Mouse (Mus musculus) left cerebral cortex, adult 2 months (tissue): Measurements from ENCODE around the gene Socs4. TPM values are rescaled to one million over a fixed set of nuclear protein-coding genes. Genes with fewer than 3 reads are reported as not detected.
A peak's percentile ranks its signal among the peaks of the same experiment; 100 is the strongest.

Source experiments
- DNase-seq, 2 experiments: peaks; one replicate each; pipeline ENCODE4 v3.0.0; 2021 to 2022; ENCODE audit warnings: low spot score in 2 of 2, mixed read lengths in 1 of 2; ENCODE audit errors: extremely low spot score in 1 of 2
- H3K27ac ChIP-seq: fragments of 200-600 bp; 2 replicates; pipeline ENCODE4 v1.8.1; 2022
- H3K4me3 ChIP-seq: fragments of 200-600 bp; 2 replicates; pipeline ENCODE4 v1.8.1; 2022
- CTCF ChIP-seq: fragments of 200-600 bp; IDR thresholded peaks from 2 replicates; pipeline ENCODE4 v1.8.1; 2022; ENCODE audit warnings: antibody characterized with exemption, mild to moderate bottlenecking, moderate library complexity
- intact Hi-C: fragments of 180-260 bp; cut with DNase I; formaldehyde crosslinking; loops from one replicate; pipeline ENCODE4 v1.15.1; 2025
- long read RNA-seq, 2 experiments: library from polyadenylated mRNA; stranded (forward); transcript quantifications; one replicate each; pipeline ENCODE4 v2.0.0; 2021; ENCODE audit warnings: borderline mapping rate in 2 of 2
- total RNA-seq, 2 experiments: library from RNA; stranded (reverse); gene quantifications; 2 replicates each; pipeline ENCODE4 v1.2.3; 2021

The Socs4 gene
- 10 to 100 TPM; 11.7 to 14.6 TPM for total RNA-seq
- long read RNA-seq, experiment 1, full-length matches to known transcripts: 1 of 1 reads
- long read RNA-seq, experiment 1, partial matches to known transcripts: 0 of 1 reads
- long read RNA-seq, experiment 1, other reads (novel, unspliced or antisense): 0 of 1 reads
- long read RNA-seq, experiment 2: 0 reads

GRCm38 (mm10) chr14:47276637-47277393 lies at the start of gene Socs4, which contains the start of gene Wdhd1:
Gene Socs4 (plus strand): TSS chr14:47276931.
Gene Wdhd1 (minus strand): TSS chr14:47276857.
- H3K4me3 ChIP-seq: peak within 1 kb of the TSS; percentile 98
- DNase-seq: peak; percentile 96
- intact Hi-C loops: loop anchor here (2.0 kb wide), 1 partner anchor 22 kb away; the partner anchor contains the start of gene Mapk1ip1l
- TF ChIP-seq CTCF: no peak; the same call in 1 of the 2 replicates
- peak within 1 kb of the TSS; percentile 89 for H3K27ac ChIP-seq

DNA sequence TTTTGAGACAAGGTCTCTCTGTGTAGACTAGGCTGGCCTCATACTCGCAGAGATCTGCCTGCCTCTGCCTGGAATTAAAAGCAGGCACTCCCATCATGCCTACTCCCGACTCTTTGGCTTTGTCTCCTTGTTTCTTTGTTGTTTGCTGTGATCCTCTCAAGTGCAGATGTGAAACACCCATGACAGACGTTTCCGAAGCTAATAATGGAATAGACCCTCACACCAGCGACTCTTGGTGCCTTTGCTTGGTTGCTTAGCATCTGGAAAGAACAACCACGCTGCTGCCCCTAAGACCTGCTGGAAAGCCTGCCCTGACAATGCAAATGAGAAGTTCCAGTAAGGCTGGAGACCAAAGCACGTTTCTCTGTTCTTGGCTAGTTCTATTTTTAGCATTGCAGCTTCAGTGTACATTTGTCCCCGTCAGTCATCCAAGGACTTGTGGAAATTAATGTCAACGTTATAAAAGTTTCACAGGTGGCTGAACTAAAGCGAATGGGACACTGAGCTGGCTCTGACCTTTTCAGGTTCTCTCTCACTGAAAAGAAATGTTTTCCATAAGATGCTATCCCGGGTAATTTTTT lies 46.8 kb upstream of the Socs4 start:
- no peak for TF ChIP-seq CTCF
- DNase-seq: no peak
- H3K27ac ChIP-seq: no peak overlapping the region
- H3K4me3 ChIP-seq: no peak overlapping the region
- intact Hi-C loops: no loop called here

GRCm38 (mm10) chr14:47233602-47234001 lies 43.1 kb upstream of the Socs4 start:
- no peak for DNase-seq
- H3K4me3 ChIP-seq: no peak overlapping the region

DNA sequence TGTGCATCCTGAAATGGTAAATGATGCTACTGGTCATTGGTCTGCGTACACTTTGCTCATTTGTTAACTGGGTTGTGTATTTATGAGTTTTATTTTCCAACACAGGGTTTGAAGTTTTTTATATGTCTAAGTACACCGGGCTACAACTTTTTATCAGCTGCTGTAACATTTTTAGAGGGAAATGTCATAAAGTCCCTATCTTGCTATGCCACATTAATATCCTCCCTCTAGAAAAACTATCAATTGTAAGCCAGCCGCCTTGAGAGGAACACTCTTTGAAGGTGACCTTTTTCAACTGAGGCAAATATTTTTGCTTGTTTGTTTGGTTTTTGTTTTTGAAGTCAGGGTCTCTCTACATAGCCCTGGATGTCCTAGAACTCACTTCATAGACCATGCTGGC lies 42.7 kb upstream of the Socs4 start:
- Histone ChIP-seq H3K4me3 (no peak overlapping the region), H3K27ac (no peak overlapping the region)
- intact Hi-C loops: no loop called here
- DNase-seq: no peak
- no peak for TF ChIP-seq CTCF

More at GRCm38 (mm10) chr14:47233602-47234001, 43.1 kb upstream of the Socs4 start:
- H3K27ac ChIP-seq: no peak overlapping the region
- intact Hi-C loops: no loop called here
- TF ChIP-seq CTCF: no peak

DNA sequence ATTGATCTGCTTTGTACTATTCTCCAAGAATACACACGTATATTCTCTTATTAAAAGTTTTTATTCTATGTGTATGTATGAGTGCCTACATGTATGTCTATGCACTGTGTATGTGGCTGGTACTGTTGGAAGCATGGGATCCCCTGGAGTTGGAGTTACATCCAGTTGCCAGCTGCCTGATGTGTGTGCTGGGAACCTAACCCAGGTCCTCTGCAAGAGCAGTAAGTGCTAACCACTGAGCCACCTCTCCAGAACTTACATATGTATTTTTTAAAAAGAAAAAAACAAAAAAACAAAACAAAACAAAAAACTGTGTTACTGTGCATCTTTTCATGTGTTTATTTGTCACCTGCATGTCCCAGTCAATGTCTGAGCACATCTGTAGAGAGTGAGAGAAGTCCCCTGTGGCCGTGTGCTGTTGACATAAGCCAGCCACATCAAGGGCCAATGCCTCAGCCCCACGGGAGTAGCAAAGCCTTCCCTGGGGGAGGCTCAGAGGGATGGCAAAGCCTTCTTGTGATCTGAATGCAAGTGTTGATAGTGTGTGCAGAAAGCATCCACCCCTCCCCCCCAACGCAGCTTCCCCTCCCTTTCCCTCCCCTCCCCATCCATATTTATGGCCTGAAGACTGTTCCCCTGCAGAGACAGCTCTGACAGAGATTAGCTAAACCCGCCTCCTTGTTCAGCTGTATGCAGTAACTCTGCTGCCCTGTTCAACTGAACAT lies 42.0 kb upstream of the Socs4 start:
- no peak for DNase-seq
- no peak overlapping the region for H3K4me3 ChIP-seq
- intact Hi-C loops: no loop called here
- no peak overlapping the region for H3K27ac ChIP-seq
- no peak for TF ChIP-seq CTCF

GRCm38 (mm10) chr14:47236491-47236890 lies 40.2 kb upstream of the Socs4 start:
- Histone ChIP-seq H3K27ac (no peak overlapping the region), H3K4me3 (no peak overlapping the region)
- no peak for DNase-seq
- intact Hi-C loops: no loop called here
- no peak for TF ChIP-seq CTCF

DNA sequence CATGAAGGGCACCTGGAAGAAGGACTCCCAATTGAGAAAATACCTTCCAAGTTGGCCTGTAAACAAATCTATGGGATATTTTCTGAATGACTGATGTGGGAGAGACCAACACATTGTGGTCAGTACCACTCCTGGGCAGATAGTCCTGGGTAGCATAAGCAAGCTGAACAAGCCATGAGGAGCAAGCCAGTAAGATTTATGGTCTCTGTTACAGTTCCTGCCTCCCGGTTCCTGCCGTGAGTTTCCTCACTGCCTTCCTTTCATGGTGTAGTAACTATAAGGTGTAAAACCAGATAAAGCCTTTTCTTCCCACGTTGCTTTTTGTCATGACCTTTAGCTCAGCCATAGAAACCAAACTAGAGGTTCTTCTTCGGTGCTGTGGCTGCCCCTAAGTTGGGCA lies 39.4 kb upstream of the Socs4 start:
- H3K4me3 ChIP-seq: no peak overlapping the region
- TF ChIP-seq CTCF: no peak
- H3K27ac ChIP-seq: no peak overlapping the region
- DNase-seq: no peak
- intact Hi-C loops: no loop called here

DNA sequence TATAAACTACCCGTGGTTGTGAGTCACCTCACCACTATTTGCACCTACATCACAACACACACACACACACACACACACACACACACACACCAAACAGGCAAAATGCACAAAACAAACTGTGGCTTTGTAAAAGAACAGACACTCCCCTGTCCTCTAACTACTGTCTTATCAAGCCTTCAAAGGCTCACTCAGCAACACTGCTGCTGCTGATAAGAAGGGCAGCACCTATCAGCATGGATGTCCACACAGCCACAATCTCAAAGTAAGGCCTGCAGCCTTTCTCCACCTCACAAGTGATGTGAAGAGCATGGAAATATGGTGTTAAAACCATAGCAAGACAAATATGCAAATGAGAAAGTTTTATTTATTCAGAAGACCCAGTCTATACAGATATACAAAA lies 36.1 kb upstream of the Socs4 start:
- DNase-seq: no peak
- intact Hi-C loops: no loop called here
- Histone ChIP-seq H3K4me3 (no peak overlapping the region), H3K27ac (no peak overlapping the region)
- no peak for TF ChIP-seq CTCF

DNA sequence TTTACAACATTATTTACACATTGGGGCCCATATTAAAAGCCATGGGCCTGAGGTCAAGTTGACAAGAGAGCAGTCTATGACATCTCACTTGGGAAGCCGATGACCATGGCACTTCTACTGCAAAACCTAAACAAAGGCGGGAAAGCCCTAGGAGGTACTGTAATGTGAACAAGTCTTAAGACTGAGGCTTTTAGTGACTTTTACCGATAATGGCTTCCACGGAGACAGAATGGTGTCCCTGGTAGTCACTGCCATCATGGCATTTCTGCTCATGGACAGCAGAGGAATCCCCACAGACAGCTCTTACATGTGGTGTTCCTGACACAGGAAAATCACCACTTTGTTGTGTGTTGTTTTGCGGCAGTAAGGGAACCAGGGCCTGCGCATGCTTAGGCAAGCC lies 35.7 kb upstream of the Socs4 start:
- no peak for DNase-seq
- intact Hi-C loops: no loop called here
- Histone ChIP-seq H3K27ac (no peak overlapping the region), H3K4me3 (no peak overlapping the region)
- TF ChIP-seq CTCF: no peak

GRCm38 (mm10) chr14:47242753-47243152 lies 34.0 kb upstream of the Socs4 start:
- H3K27ac ChIP-seq: no peak overlapping the region
- H3K4me3 ChIP-seq: no peak overlapping the region
- intact Hi-C loops: no loop called here
- no peak for TF ChIP-seq CTCF
- DNase-seq: no peak

- DNase-seq: no peak
- intact Hi-C loops: no loop called here
- H3K27ac ChIP-seq: no peak overlapping the region
- H3K4me3 ChIP-seq: no peak overlapping the region
- peak; percentile 9 for TF ChIP-seq CTCF
Measured at GRCm38 (mm10) chr14:47249839-47250238, 26.9 kb upstream of the Socs4 start.

DNA sequence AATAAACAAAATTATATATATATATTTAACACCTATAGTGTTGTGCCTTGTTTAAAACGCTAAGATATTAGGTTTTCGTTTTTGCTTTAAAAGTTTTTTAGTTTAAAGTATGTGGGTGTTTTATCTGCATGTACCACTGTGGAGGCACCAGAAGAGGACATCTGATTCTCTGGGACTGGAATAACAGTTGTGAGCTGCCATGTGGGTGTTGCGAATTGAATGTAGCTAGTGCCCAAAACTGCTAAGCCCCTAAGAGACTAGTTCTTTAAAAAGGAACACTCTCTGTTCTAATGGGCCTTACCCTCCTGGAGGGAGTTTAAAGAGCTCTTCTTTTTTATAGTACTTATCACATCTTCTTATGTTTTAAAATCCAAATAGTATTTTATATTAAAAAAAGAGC lies 11.9 kb upstream of the Socs4 start:
- no peak for TF ChIP-seq CTCF
- no peak overlapping the region for H3K27ac ChIP-seq
- DNase-seq: no peak
- intact Hi-C loops: no loop called here
- no peak overlapping the region for H3K4me3 ChIP-seq
